Mouse (Mus musculus) lung, postnatal 0 days (tissue): ENCODE measurements around the gene Cdh5. TPM values are rescaled to one million over a fixed set of nuclear protein-coding genes. Genes with fewer than 3 reads are reported as not detected.

ENCODE experiments used
- ATAC-seq: fragments of 200-750 bp; cut with Nextera tagmentation; 2 replicates; pipeline ENCODE4 v1.8.0; 2017; ENCODE audit warnings: moderate library complexity
- DNase-seq: peaks from one replicate; pipeline ENCODE4 v3.0.0-alpha.2; 2016; ENCODE audit warnings: low spot score
- H3K27ac ChIP-seq: fragments of 300-500 bp; sonication (generic); 2 replicates; pipeline ENCODE4 v1.5.1; 2014; ENCODE audit warnings: antibody characterized with exemption, mild to moderate bottlenecking, low read length, mixed read lengths
- H3K27me3 ChIP-seq: fragments of 300-500 bp; sonication (generic); replicated peaks from 2 replicates; pipeline ENCODE4 v1.6.1; 2014; ENCODE audit warnings: low read length, mixed read lengths; ENCODE audit not compliant: insufficient read depth
- H3K36me3 ChIP-seq: fragments of 300-500 bp; sonication (generic); 2 replicates; pipeline ENCODE4 v1.6.1; 2014; ENCODE audit warnings: low read length, mixed read lengths; ENCODE audit not compliant: insufficient read depth
- H3K4me1 ChIP-seq: fragments of 300-500 bp; sonication (generic); 2 replicates; pipeline ENCODE4 v1.6.1; 2014; ENCODE audit warnings: antibody characterized with exemption, low read depth, low read length, mixed read lengths; ENCODE audit not compliant: insufficient read depth
- H3K4me2 ChIP-seq: fragments of 300-500 bp; sonication (generic); replicated peaks from 2 replicates; pipeline ENCODE4 v1.6.1; 2014; ENCODE audit warnings: low read depth, mild to moderate bottlenecking, low read length, moderate library complexity, mixed read lengths
- H3K4me3 ChIP-seq: fragments of 300-500 bp; sonication (generic); 2 replicates; pipeline ENCODE4 v1.5.1; 2014; ENCODE audit warnings: low read depth, low read length
- H3K9ac ChIP-seq: fragments of 300-500 bp; sonication (generic); replicated peaks from 2 replicates; pipeline ENCODE4 v1.6.1; 2014; ENCODE audit warnings: low read depth, mild to moderate bottlenecking
- H3K9me3 ChIP-seq: fragments of 300-500 bp; sonication (generic); 2 replicates; pipeline ENCODE4 v1.6.1; 2016; ENCODE audit warnings: low read length, mixed read lengths
- CTCF ChIP-seq: IDR thresholded peaks from 2 replicates; pipeline ENCODE4 v1.5.1; 2016; ENCODE audit warnings: antibody characterized with exemption, mild to moderate bottlenecking
- EP300 ChIP-seq: IDR thresholded peaks from 2 replicates; pipeline ENCODE4 v1.6.1; 2016; ENCODE audit warnings: antibody characterized with exemption, mild to moderate bottlenecking, control low read depth
- WGBS: fragments of 180-500 bp; shearing (Covaris S2); extraction: QIAGEN DNeasy Blood & Tissue Kit; methylation state at CpG from one replicate; pipeline ENCODE4 v1.1.7; 2014; 5-methylcytosine and 5-hydroxymethylcytosine counted together
- polyA plus RNA-seq: library from polyadenylated mRNA; unstranded; fragments of >200 nt; fragmentation: Nextera tagmentation; extraction: Ambion mirVana; gene quantifications from 2 replicates; pipeline ENCODE4 v1.2.1, GENCODE M21; 2015

Cdh5 gene
- polyA plus RNA-seq: 99.0 and 100 TPM in 2 replicates

DNA sequence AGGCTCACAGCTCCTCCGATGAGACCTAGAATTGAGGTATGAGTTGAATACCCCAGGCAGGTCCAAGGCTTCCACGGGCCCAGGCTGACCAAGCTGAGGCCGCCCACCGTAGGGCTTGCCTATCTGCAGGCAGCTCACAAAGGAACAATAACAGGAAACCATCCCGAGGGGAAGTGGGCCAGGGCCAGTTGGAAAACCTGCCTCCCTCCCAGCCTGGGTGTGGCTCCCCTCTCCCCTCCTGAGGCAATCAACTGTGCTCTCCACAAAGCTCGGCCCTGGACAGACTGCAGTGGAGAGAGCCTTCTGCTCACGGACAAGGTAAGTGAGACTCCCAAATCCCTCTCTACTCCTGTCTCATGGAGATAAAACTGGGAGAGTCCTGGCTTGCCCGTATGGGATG lies at the start of gene Cdh5:
TSS of gene Cdh5 (plus strand) at position 211 of the 400 bp plus-strand sequence.
- peak within 1 kb of the TSS; percentile 72 for H3K9ac ChIP-seq
- H3K4me2 ChIP-seq: peak within 1 kb of the TSS; percentile 48
- H3K4me3 ChIP-seq: peak within 1 kb of the TSS; percentile 48
- H3K36me3 ChIP-seq: no peaks in the 10 kb centered on the region
- H3K27me3 ChIP-seq: no peaks in the 10 kb centered on the region
- TF ChIP-seq CTCF: no peak
- peak; percentile 49 for TF ChIP-seq EP300
- 53% methylated on average over 8 of the region's 8 CpGs for WGBS
- ATAC-seq (peak; percentile 78), DNase-seq (peak; percentile 71)
- H3K27ac ChIP-seq: peak within 1 kb of the TSS; percentile 88
- H3K9me3 ChIP-seq: no peaks in the 10 kb centered on the region
- no peaks in the 10 kb centered on the region for H3K4me1 ChIP-seq

DNA sequence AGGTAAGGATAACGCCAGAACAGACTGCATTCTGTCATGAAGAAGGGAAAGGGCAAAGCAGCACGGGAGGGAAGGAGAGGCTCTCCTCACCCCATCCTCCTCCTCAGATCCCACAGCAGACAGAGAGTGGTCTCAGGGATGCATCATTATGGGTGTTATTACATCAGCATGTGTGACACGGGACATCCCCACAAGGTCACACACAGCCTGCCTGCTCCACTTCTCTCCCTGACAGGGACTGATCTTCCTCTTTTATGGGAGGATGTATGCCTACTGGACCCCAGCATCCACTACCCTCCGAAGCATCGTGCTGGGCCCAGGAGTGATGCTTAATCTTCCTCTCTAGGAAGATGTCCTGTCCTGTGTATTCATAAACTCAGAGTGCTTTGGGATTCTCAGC lies 41.5 kb upstream of the Cdh5 start:
- WGBS: 58% methylated on average over 5 of the region's 5 CpGs
- ATAC-seq: no peak
- TF ChIP-seq EP300 (no peak), CTCF (no peak)

DNA sequence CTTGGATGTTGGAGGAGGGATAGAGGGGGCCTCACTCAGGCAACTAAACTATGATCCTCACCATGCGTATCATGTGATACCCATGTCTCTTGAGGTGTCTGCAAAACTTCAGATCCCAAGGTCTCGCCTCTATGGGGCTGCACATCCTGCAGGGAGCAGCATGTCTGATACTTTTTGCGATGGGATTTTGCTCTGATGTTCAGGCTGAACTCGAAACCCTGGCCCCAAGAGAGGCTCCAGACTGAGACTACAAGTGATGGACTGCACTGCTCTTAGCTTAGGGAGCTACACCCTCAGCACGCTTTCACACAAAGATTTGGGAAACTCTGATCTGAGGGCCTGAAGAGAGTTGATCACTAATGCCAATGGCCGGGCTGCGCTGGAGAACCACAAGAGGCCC lies 41.0 kb upstream of the Cdh5 start:
- no peaks in the 10 kb centered on the region for H3K4me1 ChIP-seq
- TF ChIP-seq EP300 (no peak), CTCF (no peak)
- no peak overlapping the region for H3K27ac ChIP-seq
- no peak for ATAC-seq
- 82% methylated on average over 7 of the region's 7 CpGs for WGBS
- H3K36me3 ChIP-seq: no peaks in the 10 kb centered on the region
- no peak overlapping the region for H3K9ac ChIP-seq
- H3K9me3 ChIP-seq: no peaks in the 10 kb centered on the region
- H3K4me3 ChIP-seq: no peak overlapping the region
- no peaks in the 10 kb centered on the region for H3K27me3 ChIP-seq
- H3K4me2 ChIP-seq: no peak overlapping the region
- no peak for DNase-seq

More for the DNA sequence above, 41.5 kb upstream of the Cdh5 start:
- no peaks in the 10 kb centered on the region for H3K4me1 ChIP-seq
- no peaks in the 10 kb centered on the region for H3K36me3 ChIP-seq
- no peaks in the 10 kb centered on the region for H3K27me3 ChIP-seq
- no peak overlapping the region for H3K27ac ChIP-seq
- no peak overlapping the region for H3K9ac ChIP-seq
- H3K4me3 ChIP-seq: no peak overlapping the region
- no peak for DNase-seq
- no peaks in the 10 kb centered on the region for H3K9me3 ChIP-seq
- no peak overlapping the region for H3K4me2 ChIP-seq

DNA sequence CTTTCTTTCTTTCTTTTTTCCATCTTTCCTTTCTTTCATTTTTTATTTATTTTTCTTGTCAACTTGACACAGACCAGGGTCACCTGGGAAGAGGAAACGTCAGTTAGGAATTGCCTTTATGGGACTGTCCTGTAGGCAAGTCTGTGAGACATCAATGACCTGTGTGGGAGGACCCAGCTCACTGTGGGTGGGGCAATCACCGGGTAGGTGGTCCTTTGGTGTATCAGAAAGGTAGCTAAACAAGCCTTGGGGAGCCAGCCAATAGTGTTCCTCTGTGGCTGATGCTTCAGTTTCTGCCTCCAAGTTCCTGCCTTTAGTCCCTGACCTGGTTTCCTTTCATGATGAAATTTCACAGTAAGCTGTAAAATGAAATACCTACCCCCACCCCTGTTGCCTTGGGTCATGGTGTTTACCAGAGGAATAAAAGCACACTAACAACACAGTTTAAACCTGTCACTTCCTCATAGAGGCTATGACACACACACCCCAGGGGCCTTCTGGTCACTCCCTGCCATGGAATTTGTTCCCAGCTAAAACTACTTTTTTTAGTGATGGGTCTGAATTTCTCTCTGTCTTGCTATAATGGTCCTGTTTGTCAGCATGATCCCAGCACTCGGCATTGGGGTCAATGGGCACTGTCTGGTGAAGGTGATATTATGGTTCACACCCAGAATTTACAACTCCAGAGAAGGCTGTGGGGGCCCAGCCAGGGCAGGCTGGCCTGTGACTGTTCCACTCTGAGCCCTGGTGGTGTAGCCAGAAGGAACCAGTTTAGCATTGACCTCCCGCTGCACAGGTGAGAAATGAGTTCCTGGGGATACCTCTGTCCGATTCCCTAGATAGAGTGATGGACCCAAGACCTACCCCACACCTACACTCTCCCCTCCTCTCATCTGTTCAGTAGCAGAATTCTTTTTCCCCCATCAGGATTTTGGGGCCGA lies 40.1 kb upstream of the Cdh5 start:
- Histone ChIP-seq H3K27ac (no peak overlapping the region), H3K36me3 (no peaks in the 10 kb centered on the region), H3K27me3 (no peaks in the 10 kb centered on the region), H3K4me3 (no peak overlapping the region), H3K9ac (no peak overlapping the region), H3K4me1 (no peaks in the 10 kb centered on the region), H3K9me3 (no peaks in the 10 kb centered on the region), H3K4me2 (no peak overlapping the region)
- DNase-seq (peak; percentile 13), ATAC-seq (no peak; the same call in 1 of the 2 replicates)
- WGBS: 61% methylated on average over 6 of the region's 6 CpGs
- no peak for TF ChIP-seq CTCF
- TF ChIP-seq EP300: no peak

DNA sequence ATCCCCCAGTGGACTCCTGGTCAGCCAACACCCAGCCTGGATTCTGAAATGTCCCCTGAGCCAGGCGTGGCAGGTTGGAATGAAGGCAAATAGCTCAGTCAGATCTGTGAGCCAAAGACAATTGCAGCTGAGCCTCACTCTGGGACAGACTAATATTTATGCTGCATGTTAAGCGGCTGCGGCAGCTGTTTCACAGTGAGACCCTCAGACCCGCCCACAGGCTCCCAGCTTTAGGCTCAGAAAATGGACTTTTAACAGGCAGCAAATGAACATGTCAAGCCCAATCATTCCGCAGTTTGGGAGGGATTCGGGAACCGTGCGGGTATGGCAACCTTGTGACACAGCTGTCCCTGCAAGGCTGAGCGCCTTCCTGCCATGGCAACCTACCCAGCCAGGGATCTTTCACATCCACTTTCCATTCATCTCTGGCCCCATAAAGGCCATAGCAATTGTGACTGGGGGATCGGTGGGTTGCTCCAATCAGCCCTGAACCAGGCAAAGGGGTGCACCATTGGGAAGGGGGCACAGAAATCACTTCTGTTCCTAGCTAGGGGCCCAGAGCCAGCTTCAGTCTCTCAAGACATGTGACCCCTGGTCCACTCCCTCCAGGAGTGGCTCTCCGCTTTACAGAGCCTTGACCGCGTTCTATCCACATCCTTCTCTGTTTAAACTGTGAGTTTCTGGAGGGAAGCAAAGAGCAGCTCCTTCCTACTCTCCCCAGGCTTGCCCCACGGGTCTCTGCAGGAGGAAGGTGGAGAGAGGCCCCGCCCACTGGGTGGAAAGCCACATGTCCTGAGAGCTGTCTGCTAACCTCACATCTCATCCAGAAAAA lies 39.2 kb upstream of the Cdh5 start:
- H3K4me2 ChIP-seq: no peak overlapping the region
- ATAC-seq: no peak

DNA sequence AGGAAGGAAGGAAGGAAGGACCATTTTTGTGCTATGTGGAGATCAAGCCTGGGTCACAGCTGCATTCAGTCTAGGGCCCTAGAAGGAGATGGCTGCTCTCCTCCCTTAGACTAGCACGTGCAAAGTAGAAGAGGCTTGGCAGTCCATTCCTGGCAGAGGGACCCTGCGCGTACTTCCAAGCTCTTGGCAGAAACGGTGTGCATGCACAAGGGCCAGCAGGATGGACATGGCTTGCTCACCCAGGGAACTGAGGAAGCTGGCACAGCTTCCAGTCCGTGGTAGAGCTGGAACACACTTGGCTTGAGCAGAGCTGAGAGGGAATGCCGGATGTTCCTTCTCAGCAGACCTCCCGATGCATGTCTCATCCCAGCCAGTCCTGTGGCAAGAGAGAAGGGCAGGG lies 36.2 kb upstream of the Cdh5 start:
- Histone ChIP-seq H3K4me3 (no peak overlapping the region), H3K9ac (no peak overlapping the region), H3K27ac (no peak overlapping the region), H3K36me3 (no peaks in the 10 kb centered on the region), H3K9me3 (no peaks in the 10 kb centered on the region), H3K27me3 (no peaks in the 10 kb centered on the region), H3K4me2 (no peak overlapping the region), H3K4me1 (no peaks in the 10 kb centered on the region)
- ATAC-seq (no peak; the same call in 1 of the 2 replicates), DNase-seq (no peak)
- 61% methylated on average over 7 of the region's 7 CpGs for WGBS
- TF ChIP-seq EP300 (no peak), CTCF (no peak)

More for the DNA sequence above, 39.2 kb upstream of the Cdh5 start:
- Histone ChIP-seq H3K9ac (no peak overlapping the region), H3K27me3 (no peaks in the 10 kb centered on the region), H3K9me3 (no peaks in the 10 kb centered on the region), H3K27ac (no peak overlapping the region), H3K4me1 (no peaks in the 10 kb centered on the region), H3K4me3 (no peak overlapping the region), H3K36me3 (no peaks in the 10 kb centered on the region)
- DNase-seq: no peak
- WGBS: 59% methylated on average over 15 of the region's 15 CpGs
- TF ChIP-seq CTCF (no peak), EP300 (no peak)
